Mouse (Mus musculus) liver, embryonic 16.5 days (tissue): ENCODE measurements around the gene Mindy3. TPM values are rescaled to one million over a fixed set of nuclear protein-coding genes. Genes with fewer than 3 reads are reported as not detected.
"Not testable (repeated sequence)": the region's sequence is repeated elsewhere in the genome, so short reads cannot be mapped to it uniquely, and the experiment has no call there.

Experiments used
- ATAC-seq: fragments of 200-750 bp; cut with Nextera tagmentation; 2 replicates; pipeline ENCODE4 v1.8.0; 2017; ENCODE audit warnings: low read depth, mild to moderate bottlenecking, moderate number of reproducible peaks, moderate library complexity
- H3K27ac ChIP-seq: fragments of 300-500 bp; sonication (generic); 2 replicates; pipeline ENCODE4 v1.5.1; 2014; ENCODE audit warnings: mild to moderate bottlenecking, low read length
- H3K27me3 ChIP-seq: fragments of 300-500 bp; sonication (generic); 2 replicates; pipeline ENCODE4 v1.6.1; 2014; ENCODE audit warnings: low read depth, low read length, mixed read lengths; ENCODE audit not compliant: control insufficient read depth, insufficient read depth
- H3K36me3 ChIP-seq: fragments of 300-500 bp; sonication (generic); 2 replicates; pipeline ENCODE4 v1.6.1; 2014; ENCODE audit warnings: mild to moderate bottlenecking; ENCODE audit not compliant: control insufficient read depth, insufficient read depth
- H3K4me1 ChIP-seq: fragments of 300-500 bp; sonication (generic); 2 replicates; pipeline ENCODE4 v1.6.1; 2014; ENCODE audit warnings: low read depth, low read length, mixed read lengths; ENCODE audit not compliant: control insufficient read depth
- H3K4me2 ChIP-seq: fragments of 300-500 bp; sonication (generic); 2 replicates; pipeline ENCODE4 v1.6.1; 2014; ENCODE audit warnings: low read depth, low read length, mixed read lengths
- H3K4me3 ChIP-seq: fragments of 300-500 bp; sonication (generic); 2 replicates; pipeline ENCODE4 v1.5.1; 2014; ENCODE audit warnings: low read depth, mild to moderate bottlenecking, low read length
- H3K9ac ChIP-seq: fragments of 300-500 bp; sonication (generic); 2 replicates; pipeline ENCODE4 v1.6.1; 2014; ENCODE audit warnings: low read depth, low read length
- H3K9me3 ChIP-seq: fragments of 300-500 bp; sonication (generic); replicated peaks from 2 replicates; pipeline ENCODE4 v1.6.1; 2016; ENCODE audit warnings: low read length; ENCODE audit not compliant: control insufficient read depth
- WGBS: fragments of 180-500 bp; shearing (Covaris S2); extraction: QIAGEN DNeasy Blood & Tissue Kit; methylation state at CpG from one replicate; pipeline ENCODE4 v1.1.7; 2014; ENCODE audit not compliant: insufficient replicate concordance; 5-methylcytosine and 5-hydroxymethylcytosine counted together
- polyA plus RNA-seq: library from polyadenylated mRNA; unstranded; fragments of >200 nt; fragmentation: Nextera tagmentation; extraction: Ambion mirVana; gene quantifications from 2 replicates; pipeline ENCODE4 v1.2.1, GENCODE M21; 2015

The Mindy3 gene
- 10.8 and 12.9 TPM in 2 replicates for polyA plus RNA-seq

DNA sequence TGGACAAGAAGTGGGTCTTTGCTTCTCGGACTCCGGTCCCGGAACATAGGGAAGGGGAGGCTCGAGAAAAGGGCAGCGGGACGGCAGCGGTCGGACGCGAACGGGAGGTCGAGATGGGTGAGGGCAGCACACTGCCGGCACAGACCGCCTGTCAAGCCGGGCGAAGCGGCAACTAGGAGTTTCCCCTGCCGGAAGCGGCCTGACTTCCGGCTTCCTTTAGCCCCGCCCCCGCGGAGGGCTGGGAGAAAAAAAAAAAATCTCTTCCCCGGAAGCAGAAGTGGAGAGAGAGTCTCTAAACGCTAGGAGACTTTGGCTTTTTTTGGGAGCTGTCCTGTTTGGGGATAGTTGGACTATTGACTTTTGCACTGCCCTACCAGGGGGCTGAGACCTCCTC is at the start of gene Mindy3:
Gene Mindy3, minus strand, starts transcription at position 209 of the 394 bp plus-strand sequence.
- H3K27ac ChIP-seq = peak within 1 kb of the TSS; percentile 55
- peaks cover 12% of the 10 kb centered on the region for H3K4me1 ChIP-seq
- ATAC-seq = peak; percentile 83
- H3K4me2 ChIP-seq = peak within 1 kb of the TSS; percentile 88
- WGBS = 0% methylated on average over 25 of the region's 25 CpGs
- peak within 1 kb of the TSS; percentile 79 for H3K4me3 ChIP-seq
- no peaks in the 10 kb centered on the region for H3K27me3 ChIP-seq
- H3K36me3 ChIP-seq = no peaks in the 10 kb centered on the region
- H3K9me3 ChIP-seq = no peaks in the 10 kb centered on the region
- H3K9ac ChIP-seq = peak within 1 kb of the TSS; percentile 89

DNA sequence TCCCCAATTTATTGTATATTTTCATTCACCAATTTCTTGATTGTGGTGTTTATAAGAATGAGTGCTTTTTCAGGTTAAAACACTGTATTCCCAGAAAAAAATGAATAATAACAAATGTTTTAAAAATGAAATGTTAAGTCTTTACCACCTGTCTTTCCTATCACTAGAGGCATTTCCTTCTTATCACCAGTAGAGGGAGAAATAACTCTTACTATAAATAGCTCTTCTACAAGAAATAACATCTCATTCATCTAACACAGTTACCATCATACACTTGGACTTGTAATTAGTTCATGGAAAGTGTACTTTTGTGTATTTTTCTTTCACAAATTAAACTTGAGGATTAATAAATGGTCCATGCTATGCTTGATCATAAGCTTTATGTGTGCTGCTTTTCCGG is 40.5 kb upstream of the Mindy3 start:
- no peaks in the 10 kb centered on the region for H3K27me3 ChIP-seq
- H3K36me3 ChIP-seq = no peaks in the 10 kb centered on the region
- no peak overlapping the region for H3K4me2 ChIP-seq
- no peaks in the 10 kb centered on the region for H3K4me1 ChIP-seq
- ATAC-seq = no peak
- no peak overlapping the region for H3K4me3 ChIP-seq
- H3K9ac ChIP-seq = no peak overlapping the region
- no peak overlapping the region for H3K27ac ChIP-seq
- WGBS = 65% methylated on average over 1 of the region's 1 CpGs
- H3K9me3 ChIP-seq = no peaks in the 10 kb centered on the region

DNA sequence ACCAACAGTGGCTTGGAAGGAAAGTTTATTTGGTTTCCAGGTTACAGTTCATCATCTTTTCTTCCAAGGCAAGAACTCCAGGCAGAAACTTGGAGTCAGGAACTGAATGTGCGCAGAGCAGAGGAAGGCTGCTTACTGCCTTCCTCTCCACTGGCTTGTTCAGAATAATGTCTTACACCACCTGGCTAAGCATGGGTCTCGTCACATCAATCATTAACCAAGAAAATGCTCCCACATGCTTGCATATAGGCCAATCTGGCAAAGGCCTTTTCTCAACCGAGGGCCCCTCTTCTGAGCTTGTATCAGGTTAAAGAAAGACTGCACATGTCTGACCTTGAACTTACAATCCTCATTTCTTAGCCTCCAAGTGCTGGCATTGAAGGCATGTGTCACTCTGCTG is 30.8 kb upstream of the Mindy3 start:
- no peaks in the 10 kb centered on the region for H3K36me3 ChIP-seq
- H3K9me3 ChIP-seq = no peaks in the 10 kb centered on the region
- H3K9ac ChIP-seq = no peak overlapping the region
- ATAC-seq = no peak
- no peak overlapping the region for H3K27ac ChIP-seq
- H3K4me1 ChIP-seq = no peaks in the 10 kb centered on the region
- WGBS = 60% methylated on average over 3 of the region's 3 CpGs
- no peaks in the 10 kb centered on the region for H3K27me3 ChIP-seq
- H3K4me3 ChIP-seq = no peak overlapping the region
- H3K4me2 ChIP-seq = no peak overlapping the region

DNA sequence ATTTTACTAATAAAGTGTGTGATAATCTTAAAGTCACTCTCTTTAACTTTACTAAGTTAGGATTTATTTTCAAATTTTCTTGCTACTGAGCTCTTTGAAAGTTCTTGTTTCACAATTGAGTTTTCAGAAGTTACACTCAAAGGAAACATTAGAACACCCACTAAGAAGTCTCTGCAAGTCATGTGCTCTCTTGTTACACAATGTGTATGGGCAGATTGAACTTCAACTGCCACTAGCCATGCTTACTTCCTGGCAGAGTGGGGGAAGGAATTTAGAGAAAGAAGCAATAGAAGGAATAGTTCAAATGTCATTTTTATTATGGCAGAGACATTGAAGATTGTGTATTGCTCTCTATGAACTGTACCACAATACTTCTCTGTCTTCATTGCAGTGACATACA is 20.9 kb upstream of the Mindy3 start:
- Histone ChIP-seq H3K9ac (no peak overlapping the region), H3K36me3 (no peaks in the 10 kb centered on the region), H3K4me2 (no peak overlapping the region), H3K27ac (no peak overlapping the region), H3K27me3 (no peaks in the 10 kb centered on the region), H3K4me3 (no peak overlapping the region), H3K4me1 (no peaks in the 10 kb centered on the region), H3K9me3 (no peaks in the 10 kb centered on the region)
- ATAC-seq = no peak

DNA sequence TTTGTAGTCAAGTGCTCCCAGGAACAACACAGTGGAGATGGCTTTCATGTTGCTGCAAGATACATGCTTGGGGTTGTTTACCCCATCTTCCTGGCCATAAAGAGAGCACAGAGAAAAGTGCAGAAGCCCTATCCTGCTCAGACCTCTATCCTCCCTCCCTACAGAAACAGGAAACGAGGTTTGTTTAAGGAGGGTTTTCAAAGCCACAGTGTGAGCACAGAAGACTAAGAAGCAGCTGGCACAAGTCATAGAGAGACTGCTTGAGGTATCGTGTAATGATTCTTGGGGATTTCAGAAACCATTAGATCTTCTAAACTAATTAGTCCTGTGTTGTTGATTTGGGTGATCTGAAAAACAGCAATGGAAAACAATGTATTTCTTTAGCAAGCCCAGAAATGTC is 20.3 kb upstream of the Mindy3 start:
- 20% methylated on average over 2 of the region's 2 CpGs for WGBS
- H3K27ac ChIP-seq = no peak overlapping the region
- no peak overlapping the region for H3K4me2 ChIP-seq
- H3K9ac ChIP-seq = no peak overlapping the region
- no peak for ATAC-seq
- no peak overlapping the region for H3K4me3 ChIP-seq
- H3K36me3 ChIP-seq = no peaks in the 10 kb centered on the region
- no peaks in the 10 kb centered on the region for H3K4me1 ChIP-seq
- H3K27me3 ChIP-seq = no peaks in the 10 kb centered on the region
- no peaks in the 10 kb centered on the region for H3K9me3 ChIP-seq

DNA sequence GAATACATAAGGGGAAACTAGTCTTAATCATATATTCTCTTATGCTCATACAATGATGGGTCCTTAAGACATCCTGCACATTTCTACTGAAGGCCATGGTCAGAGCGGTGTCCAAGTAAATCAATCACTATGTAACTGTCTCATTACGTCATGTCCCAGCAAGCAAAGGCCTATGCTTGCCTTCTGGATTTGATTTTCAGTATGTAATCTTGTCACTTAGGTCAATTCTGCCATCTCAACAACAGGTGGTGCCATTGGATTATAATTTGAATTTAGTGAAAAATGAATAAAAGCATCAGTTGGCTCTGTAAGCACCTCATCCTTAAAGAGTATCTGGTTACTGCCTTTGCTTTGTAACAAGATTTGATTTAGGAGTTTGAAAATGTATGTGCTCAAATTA is 18.9 kb upstream of the Mindy3 start:
- Histone ChIP-seq H3K9ac (no peak overlapping the region), H3K4me3 (no peak overlapping the region), H3K27ac (no peak overlapping the region), H3K4me1 (no peaks in the 10 kb centered on the region), H3K27me3 (no peaks in the 10 kb centered on the region), H3K4me2 (no peak overlapping the region), H3K9me3 (no peaks in the 10 kb centered on the region), H3K36me3 (no peaks in the 10 kb centered on the region)
- ATAC-seq = no peak
- 56% methylated on average over 2 of the region's 2 CpGs for WGBS

DNA sequence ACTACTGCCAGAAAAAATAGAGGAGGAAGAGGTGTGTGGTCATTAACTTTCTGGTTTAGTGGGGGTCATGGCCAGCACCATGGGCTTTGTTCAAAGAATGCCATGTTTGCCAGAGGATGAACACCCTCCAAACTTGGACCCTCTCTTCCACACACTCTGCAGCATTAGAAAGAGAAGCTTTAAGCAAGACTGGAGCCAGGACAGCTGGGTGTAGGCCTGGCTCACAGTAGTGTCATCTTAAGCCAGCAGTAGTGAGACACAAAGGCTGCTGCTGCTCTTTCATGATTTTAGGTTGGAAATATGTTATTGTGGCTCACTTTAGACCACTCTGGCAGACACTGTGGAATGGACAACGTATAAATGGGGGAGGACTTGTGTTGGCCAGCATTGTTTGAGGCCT is 12.8 kb upstream of the Mindy3 start:
- 56% methylated on average over 1 of the region's 1 CpGs for WGBS

DNA sequence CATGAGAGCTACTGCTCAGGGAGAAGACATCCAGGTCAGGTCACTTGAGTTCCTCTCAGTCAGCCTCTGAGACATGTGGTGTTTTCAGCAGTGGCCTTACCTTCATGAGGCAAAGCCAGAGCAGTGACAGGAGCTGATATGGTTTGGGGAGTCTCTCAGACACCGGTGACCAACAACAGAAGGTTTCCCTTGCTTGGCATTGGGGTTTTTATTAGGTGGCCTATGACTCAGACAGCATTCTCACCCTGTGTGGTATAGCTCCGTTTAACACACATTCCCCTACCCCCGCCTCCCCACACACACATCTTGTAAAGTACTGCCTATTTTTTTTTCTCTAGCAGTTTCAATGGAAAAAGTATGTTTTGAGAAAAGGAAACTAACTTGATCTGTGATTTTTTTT is 5.1 kb upstream of the Mindy3 start:
- Histone ChIP-seq H3K27ac (no peak overlapping the region), H3K4me1 (no peaks in the 10 kb centered on the region), H3K36me3 (no peaks in the 10 kb centered on the region), H3K4me3 (no peak overlapping the region), H3K9me3 (no peaks in the 10 kb centered on the region), H3K4me2 (no peak overlapping the region), H3K9ac (no peak overlapping the region), H3K27me3 (no peaks in the 10 kb centered on the region)
- WGBS = 56% methylated on average over 3 of the region's 3 CpGs
- ATAC-seq = no peak

More for the DNA sequence above, 12.8 kb upstream of the Mindy3 start:
- no peak overlapping the region for H3K9ac ChIP-seq
- no peaks in the 10 kb centered on the region for H3K9me3 ChIP-seq
- no peaks in the 10 kb centered on the region for H3K36me3 ChIP-seq
- H3K4me3 ChIP-seq = no peak overlapping the region
- no peak overlapping the region for H3K27ac ChIP-seq
- no peak for ATAC-seq
- H3K27me3 ChIP-seq = no peaks in the 10 kb centered on the region
- H3K4me2 ChIP-seq = no peak overlapping the region
- no peaks in the 10 kb centered on the region for H3K4me1 ChIP-seq

DNA sequence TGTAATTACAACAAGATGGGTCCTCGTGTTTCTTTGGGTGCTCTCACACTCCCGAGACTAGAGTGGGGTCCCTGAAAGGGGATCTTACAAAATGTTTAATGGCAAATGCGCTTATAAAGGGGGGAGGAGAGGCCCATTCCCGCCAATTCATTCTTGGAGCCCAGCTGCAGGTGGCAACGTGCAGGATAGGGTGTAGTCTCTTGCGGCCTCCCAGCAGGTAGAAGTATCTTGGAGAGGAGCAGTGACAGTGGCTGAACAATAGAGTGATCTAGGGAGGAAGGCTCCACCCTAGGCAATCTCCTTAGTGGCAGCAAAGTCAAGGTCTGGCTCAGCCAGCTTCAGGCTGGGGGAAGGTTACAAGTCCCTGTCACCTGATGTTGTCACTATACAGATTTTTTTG is 4.2 kb upstream of the Mindy3 start:
- not testable (repeated sequence) for H3K4me1 ChIP-seq, H3K27me3 ChIP-seq, ATAC-seq, H3K9ac ChIP-seq, H3K36me3 ChIP-seq, H3K4me3 ChIP-seq, H3K27ac ChIP-seq, H3K4me2 ChIP-seq, H3K9me3 ChIP-seq
- WGBS = 55% methylated on average over 6 of the region's 6 CpGs
